Mouse (Mus musculus) kidney, postnatal 0 days (tissue): ENCODE measurements around the gene Serpina9. TPM values are rescaled to one million over a fixed set of nuclear protein-coding genes. Genes with fewer than 3 reads are reported as not detected.

Experiments
- ATAC-seq: fragments of 200-750 bp; cut with Nextera tagmentation; replicated peaks from 2 replicates; pipeline ENCODE4 v1.8.0; 2017; ENCODE audit warnings: low read depth, moderate number of reproducible peaks, moderate TSS enrichment, moderate library complexity; ENCODE audit not compliant: low FRiP score
- DNase-seq: peaks from one replicate; pipeline ENCODE4 v3.0.0-alpha.2; 2016; ENCODE audit warnings: low spot score
- H3K27ac ChIP-seq: fragments of 300-500 bp; sonication (generic); 2 replicates; pipeline ENCODE4 v1.5.1; 2014; ENCODE audit warnings: mild to moderate bottlenecking
- H3K27me3 ChIP-seq: fragments of 300-500 bp; sonication (generic); 2 replicates; pipeline ENCODE4 v1.6.1; 2014; ENCODE audit warnings: low read length, mixed read lengths; ENCODE audit not compliant: insufficient read depth
- H3K36me3 ChIP-seq: fragments of 300-500 bp; sonication (generic); 2 replicates; pipeline ENCODE4 v1.6.1; 2014; ENCODE audit warnings: low read length, mixed read lengths; ENCODE audit not compliant: insufficient read depth
- H3K4me1 ChIP-seq: fragments of 300-500 bp; sonication (generic); replicated peaks from 2 replicates; pipeline ENCODE4 v1.6.1; 2014; ENCODE audit warnings: antibody characterized with exemption, low read length, mixed read lengths; ENCODE audit not compliant: insufficient read depth
- H3K4me2 ChIP-seq: fragments of 300-500 bp; sonication (generic); 2 replicates; pipeline ENCODE4 v1.6.1; 2014; ENCODE audit warnings: mild to moderate bottlenecking, low read length, moderate library complexity, mixed read lengths
- H3K4me3 ChIP-seq: fragments of 300-500 bp; sonication (generic); replicated peaks from 2 replicates; pipeline ENCODE4 v1.5.1; 2014; ENCODE audit warnings: low read depth, low read length
- H3K9ac ChIP-seq: fragments of 300-500 bp; sonication (generic); 2 replicates; pipeline ENCODE4 v1.6.1; 2014; ENCODE audit warnings: low read depth, low read length
- H3K9me3 ChIP-seq: fragments of 300-500 bp; sonication (generic); replicated peaks from 2 replicates; pipeline ENCODE4 v1.6.1; 2016; ENCODE audit warnings: low read length, inconsistent platforms, mixed read lengths
- CTCF ChIP-seq: IDR thresholded peaks from 2 replicates; pipeline ENCODE4 v1.5.1; 2016; ENCODE audit warnings: antibody characterized with exemption, low read depth, mild to moderate bottlenecking, moderate library complexity
- WGBS: fragments of 180-500 bp; shearing (Covaris S2); extraction: QIAGEN DNeasy Blood & Tissue Kit; methylation state at CpG from one replicate; pipeline ENCODE4 v1.1.7; 2014; 5-methylcytosine and 5-hydroxymethylcytosine counted together
- polyA plus RNA-seq: library from polyadenylated mRNA; unstranded; fragments of >200 nt; fragmentation: Nextera tagmentation; extraction: Ambion mirVana; gene quantifications from 2 replicates; pipeline ENCODE4 v1.2.1, GENCODE M21; 2015

Gene Serpina9
- polyA plus RNA-seq, 1 experiment from 2014 or later: not detected

GRCm38 (mm10) chr12:103996513-103996912 is 17.0 kb downstream of the Serpina9 start:
- no peak overlapping the region for H3K4me2 ChIP-seq
- 55% methylated on average over 2 of the region's 2 CpGs for WGBS
- TF ChIP-seq CTCF: no peak
- no peak overlapping the region for H3K9ac ChIP-seq
- no peaks in the 10 kb centered on the region for H3K36me3 ChIP-seq
- no peaks in the 10 kb centered on the region for H3K4me1 ChIP-seq
- H3K9me3 ChIP-seq: no peaks in the 10 kb centered on the region
- H3K27ac ChIP-seq: no peak overlapping the region
- no peaks in the 10 kb centered on the region for H3K27me3 ChIP-seq
- no peak overlapping the region for H3K4me3 ChIP-seq
- ATAC-seq (no peak), DNase-seq (no peak)

GRCm38 (mm10) chr12:103995292-103996072 is 18.1 kb downstream of the Serpina9 start:
- no peaks in the 10 kb centered on the region for H3K4me1 ChIP-seq
- TF ChIP-seq CTCF: peak; percentile 85
- ATAC-seq: 0 out of 2 replicates have a peak, but pooled peaks have one; percentile 17

GRCm38 (mm10) chr12:103992945-103993344 is 20.6 kb downstream of the Serpina9 start:
- H3K9ac ChIP-seq: no peak overlapping the region
- no peak overlapping the region for H3K4me3 ChIP-seq
- WGBS: 74% methylated on average over 7 of the region's 7 CpGs
- ATAC-seq (no peak), DNase-seq (no peak)
- H3K27ac ChIP-seq: no peak overlapping the region
- no peak overlapping the region for H3K4me2 ChIP-seq
- H3K4me1 ChIP-seq: no peaks in the 10 kb centered on the region
- no peak for TF ChIP-seq CTCF
- H3K9me3 ChIP-seq: no peaks in the 10 kb centered on the region
- H3K27me3 ChIP-seq: no peaks in the 10 kb centered on the region
- no peaks in the 10 kb centered on the region for H3K36me3 ChIP-seq

More at GRCm38 (mm10) chr12:103995292-103996072, 18.1 kb downstream of the Serpina9 start:
- H3K4me3 ChIP-seq: no peak overlapping the region
- no peaks in the 10 kb centered on the region for H3K9me3 ChIP-seq
- H3K36me3 ChIP-seq: no peaks in the 10 kb centered on the region
- peak; percentile 70 for DNase-seq
- H3K9ac ChIP-seq: no peak overlapping the region
- WGBS: 39% methylated on average over 5 of the region's 5 CpGs
- no peaks in the 10 kb centered on the region for H3K27me3 ChIP-seq
- H3K4me2 ChIP-seq: no peak overlapping the region
- no peak overlapping the region for H3K27ac ChIP-seq

GRCm38 (mm10) chr12:103989857-103990256 is 23.7 kb downstream of the Serpina9 start, which contains the start of gene Serpina11:
Serpina11 (minus strand) TSS chr12:103989957.
- Histone ChIP-seq H3K27me3 (no peaks in the 10 kb centered on the region), H3K4me3 (no peak within 1 kb of the TSS), H3K4me2 (no peak within 1 kb of the TSS), H3K4me1 (no peaks in the 10 kb centered on the region), H3K27ac (no peak within 1 kb of the TSS), H3K9ac (no peak within 1 kb of the TSS), H3K36me3 (no peaks in the 10 kb centered on the region), H3K9me3 (no peaks in the 10 kb centered on the region)
- 88% methylated on average over 6 of the region's 6 CpGs for WGBS
- ATAC-seq: no peak
- DNase-seq: no peak
- TF ChIP-seq CTCF: no peak

- H3K9ac ChIP-seq: no peak overlapping the region
- DNase-seq (no peak), ATAC-seq (no peak)
- H3K36me3 ChIP-seq: no peaks in the 10 kb centered on the region
- TF ChIP-seq CTCF: no peak
- 50% methylated on average over 2 of the region's 2 CpGs for WGBS
- H3K4me1 ChIP-seq: no peaks in the 10 kb centered on the region
- H3K27ac ChIP-seq: no peak overlapping the region
- no peak overlapping the region for H3K4me2 ChIP-seq
- H3K9me3 ChIP-seq: no peaks in the 10 kb centered on the region
- no peak overlapping the region for H3K4me3 ChIP-seq
- no peaks in the 10 kb centered on the region for H3K27me3 ChIP-seq
Observed at GRCm38 (mm10) chr12:103989514-103989767, 24.1 kb downstream of the Serpina9 start.

GRCm38 (mm10) chr12:103988754-103989513 is 24.6 kb downstream of the Serpina9 start:
- no peaks in the 10 kb centered on the region for H3K27me3 ChIP-seq
- peak; percentile 34 for TF ChIP-seq CTCF
- no peaks in the 10 kb centered on the region for H3K9me3 ChIP-seq
- no peak overlapping the region for H3K27ac ChIP-seq
- WGBS: 42% methylated on average over 14 of the region's 14 CpGs
- H3K9ac ChIP-seq: no peak overlapping the region
- DNase-seq (peak; percentile 11), ATAC-seq (no peak)
- no peak overlapping the region for H3K4me3 ChIP-seq
- H3K4me1 ChIP-seq: no peaks in the 10 kb centered on the region
- H3K36me3 ChIP-seq: no peaks in the 10 kb centered on the region
- H3K4me2 ChIP-seq: no peak overlapping the region
